Mouse (Mus musculus) kidney, postnatal 36 days (tissue): ENCODE measurements at regions not wholly inside any gene's neighbourhood (a gene's known extent, or its start where the extent isn't known, plus 50 kb on each side); places are given as distances from the start of the nearest gene placed in this dataset.
A peak's percentile ranks its signal among the peaks of the same experiment; 100 is the strongest.

Experiments
- DNase-seq, 2 experiments: peaks; one replicate each; pipeline ENCODE4 v3.0.0; 2021 to 2022; ENCODE audit warnings: mixed read lengths in 2 of 2

DNA sequence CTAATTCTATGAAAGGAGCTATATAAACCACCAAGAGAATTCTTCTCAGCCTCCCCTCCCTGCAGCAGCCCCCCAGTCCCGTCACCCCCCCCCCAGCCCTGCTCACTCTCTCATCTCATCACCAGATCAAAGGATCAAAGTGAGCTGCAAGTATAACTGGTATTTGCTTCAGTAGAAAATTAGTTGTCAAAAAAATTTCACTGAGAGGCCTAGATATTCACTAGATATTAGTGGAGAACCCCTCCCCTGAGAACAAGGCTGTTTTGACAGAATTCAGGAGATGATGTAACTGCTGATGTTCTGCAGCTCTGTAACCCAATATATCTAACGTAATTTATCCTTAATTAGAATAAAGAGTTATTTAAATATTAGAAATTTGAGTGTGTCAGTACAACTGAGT lies 124.2 kb upstream of the Slitrk2 start:
- no peak for DNase-seq

DNA sequence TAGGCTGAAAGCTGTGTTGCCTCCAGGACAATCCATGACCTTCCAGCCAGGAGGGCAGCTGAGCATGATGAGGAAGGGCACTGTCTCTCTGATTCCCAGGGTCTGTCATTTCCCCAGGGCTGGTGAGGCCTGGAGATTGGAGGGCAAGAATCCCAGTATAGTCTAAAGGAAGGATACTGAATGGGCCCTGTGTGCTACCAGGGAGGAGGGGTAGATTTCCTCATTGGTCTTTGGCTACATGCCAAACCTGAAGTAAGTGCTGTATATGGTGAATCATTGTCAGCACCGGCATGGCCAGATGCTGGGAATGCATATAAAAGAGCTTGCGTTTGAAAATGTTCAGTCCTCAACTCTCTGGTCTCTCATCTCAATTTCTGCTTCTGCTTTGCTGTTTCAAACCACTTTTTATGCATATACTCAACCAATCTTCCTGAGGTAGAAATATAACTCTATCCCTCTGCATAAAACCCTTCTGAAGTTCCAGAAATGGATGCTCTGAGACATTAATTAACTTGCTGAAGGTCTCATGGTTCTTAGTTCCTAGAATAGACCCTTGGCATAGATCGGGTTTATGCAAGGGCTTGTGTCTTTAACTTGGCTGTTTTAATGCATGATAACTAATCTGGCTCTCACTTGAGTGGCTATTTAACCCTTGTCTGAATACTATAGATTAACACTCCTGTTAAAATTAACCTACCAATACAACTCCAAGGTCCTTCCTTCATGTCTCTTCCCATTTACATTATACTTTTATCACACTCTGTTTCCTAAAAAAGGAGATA lies 122.1 kb upstream of the Slitrk2 start:
- DNase-seq = peak in 1 of 2 experiments; percentile 1

DNA sequence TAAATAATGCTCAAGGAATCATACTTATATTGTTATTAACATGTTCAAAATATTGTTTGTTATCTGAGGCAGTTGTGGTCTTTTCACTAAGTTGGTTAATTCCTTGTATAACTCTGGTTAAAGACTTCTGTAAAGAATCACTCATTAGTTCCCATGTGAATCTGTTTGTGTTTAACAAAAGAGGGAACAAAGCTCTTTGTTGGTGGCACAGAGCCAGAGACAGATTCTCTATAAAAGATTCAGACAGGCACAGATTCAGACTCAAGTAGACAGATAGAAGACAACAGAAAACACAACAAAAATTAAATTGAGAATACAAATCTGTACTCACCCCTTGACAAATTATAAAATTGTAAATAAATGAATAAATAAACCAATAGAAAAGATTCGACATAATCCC lies 120.2 kb upstream of the Slitrk2 start:
- peak; percentile 5 for DNase-seq

DNA sequence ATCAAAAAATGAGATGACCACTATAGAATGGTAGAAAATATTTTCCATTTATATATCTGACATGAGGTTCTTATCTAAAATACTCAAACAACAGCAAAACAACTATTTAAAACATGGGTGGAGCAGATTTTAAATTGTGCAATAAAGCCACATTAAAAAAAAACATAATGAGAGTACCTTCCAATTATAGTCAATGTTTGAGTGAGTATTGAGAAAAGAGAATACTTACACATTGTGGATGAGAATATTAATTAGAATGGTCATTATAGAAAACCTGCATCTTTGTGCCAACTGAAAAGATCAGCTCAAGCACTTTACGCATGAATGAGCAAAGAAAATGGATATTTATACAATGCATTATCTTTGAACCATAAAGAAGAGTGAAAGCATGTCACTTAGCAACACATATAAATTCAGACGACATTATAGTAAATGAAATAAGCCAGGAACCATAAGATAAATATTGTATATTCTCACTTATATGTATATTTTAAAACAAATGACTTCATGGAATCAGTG lies 105.1 kb upstream of the Slitrk2 start:
- no peak for DNase-seq

DNA sequence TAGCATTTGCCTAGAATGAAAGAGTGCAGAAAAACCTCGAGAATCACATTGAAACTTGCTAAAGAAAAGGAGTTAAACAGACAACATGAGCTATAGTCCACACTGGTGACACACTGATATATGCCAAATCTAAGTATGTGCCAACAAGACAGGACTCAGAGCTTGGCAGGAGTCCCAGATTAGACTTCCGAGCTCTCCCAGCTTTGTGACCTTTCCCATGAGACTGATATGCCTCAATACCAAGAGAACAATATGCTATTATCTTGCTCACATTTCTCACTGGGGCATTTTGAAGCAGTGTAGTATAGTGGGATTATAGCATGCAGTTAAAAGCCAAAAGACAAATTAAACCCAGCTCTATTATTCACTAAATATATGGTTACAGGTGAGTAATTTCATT lies 94.6 kb upstream of the Slitrk2 start:
- no peak for DNase-seq
